Mouse (Mus musculus): ENCODE results near the gene Zfp668.

DNA sequence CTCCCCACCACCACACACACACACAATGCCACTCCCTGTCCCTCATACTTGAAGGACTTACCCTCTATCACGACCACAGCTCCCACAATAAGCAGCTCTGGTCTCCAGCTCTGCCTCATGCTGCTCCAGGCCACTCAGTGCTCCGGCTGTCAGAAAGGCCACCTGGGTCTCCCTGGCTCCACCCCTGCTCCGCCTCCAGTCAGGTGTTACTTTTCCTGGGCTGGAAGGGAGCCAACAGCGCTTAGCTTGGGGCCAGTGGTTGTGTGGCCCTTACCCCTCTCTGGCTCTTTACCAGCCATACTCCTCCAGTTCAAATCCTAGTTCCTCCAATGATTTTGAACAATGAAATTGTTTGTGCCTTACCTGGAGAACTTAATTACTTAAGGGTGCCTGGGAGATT is 14.2 kb upstream of the Zfp668 start, which contains the start of gene Prss53:
- TF ChIP-seq EP300 (IDR thresholded peaks at IDR 0.05; ENCODE audit: low read depth) (no peak), CTCF (IDR thresholded peaks at IDR 0.05; ENCODE audit: low read depth) (no peak)
